Mouse (Mus musculus): ENCODE results near the gene Lepr.

Gene Lepr

DNA sequence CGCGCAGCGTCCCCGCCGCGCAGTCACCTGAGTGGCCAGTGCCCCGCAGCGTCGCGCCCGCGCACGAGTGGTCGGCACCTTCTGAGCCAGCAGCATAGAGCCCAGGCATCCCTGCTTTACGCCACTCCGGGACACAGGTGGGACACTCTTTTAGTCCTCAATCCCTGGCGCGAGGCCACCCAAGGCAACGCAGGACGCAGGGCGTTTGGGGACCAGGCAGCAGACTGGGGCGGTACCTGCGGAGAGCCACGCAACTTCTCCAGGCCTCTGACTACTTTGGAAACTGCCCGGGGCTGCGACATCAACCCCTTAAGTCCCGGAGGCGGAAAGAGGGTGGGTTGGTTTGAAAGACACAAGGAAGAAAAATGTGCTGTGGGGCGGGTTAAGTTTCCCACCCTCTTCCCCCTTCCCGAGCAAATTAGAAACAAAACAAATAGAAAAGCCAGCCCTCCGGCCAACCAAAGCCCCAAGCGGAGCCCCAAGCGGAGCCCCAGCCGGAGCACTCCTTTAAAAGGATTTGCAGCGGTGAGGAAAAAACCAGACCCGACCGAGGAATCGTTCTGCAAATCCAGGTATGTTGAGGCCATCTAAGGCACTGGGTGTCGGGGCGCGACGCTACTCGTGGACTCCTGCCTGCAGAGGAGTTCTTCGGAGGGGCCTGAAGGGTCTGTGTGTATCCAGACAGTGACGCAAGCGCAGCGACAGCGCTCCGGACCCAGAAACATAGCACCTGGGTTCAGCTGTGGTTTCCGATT is at the start of gene Lepr:
TSS of gene Lepr (plus strand) at position 38 of the 755 bp plus-strand sequence.
- DNase-seq = peak; percentile 32

GRCm38 (mm10) chr4:101669161-101669560 is 48.0 kb upstream of the Lepr start:
- DNase-seq = no peak

DNA sequence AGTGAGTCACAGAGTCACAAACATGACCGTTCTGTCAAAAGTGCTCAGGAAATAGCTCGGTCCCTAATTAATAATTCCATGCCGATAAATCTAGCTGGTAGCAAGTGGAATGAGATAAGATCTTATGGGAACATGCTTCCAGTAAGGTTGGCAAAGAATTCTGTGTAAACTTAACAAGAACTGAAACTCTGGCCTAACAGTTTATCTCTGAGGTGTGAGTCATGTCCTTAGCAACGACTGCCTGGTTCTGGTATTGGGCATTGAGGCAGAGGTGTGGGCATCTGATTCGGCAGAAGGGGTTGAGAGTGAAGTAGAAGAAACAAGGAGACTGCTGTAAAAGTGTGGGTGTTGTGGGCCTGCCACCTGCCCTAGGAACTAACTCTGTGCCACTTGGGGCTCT is 47.4 kb upstream of the Lepr start:
- no peak for DNase-seq

DNA sequence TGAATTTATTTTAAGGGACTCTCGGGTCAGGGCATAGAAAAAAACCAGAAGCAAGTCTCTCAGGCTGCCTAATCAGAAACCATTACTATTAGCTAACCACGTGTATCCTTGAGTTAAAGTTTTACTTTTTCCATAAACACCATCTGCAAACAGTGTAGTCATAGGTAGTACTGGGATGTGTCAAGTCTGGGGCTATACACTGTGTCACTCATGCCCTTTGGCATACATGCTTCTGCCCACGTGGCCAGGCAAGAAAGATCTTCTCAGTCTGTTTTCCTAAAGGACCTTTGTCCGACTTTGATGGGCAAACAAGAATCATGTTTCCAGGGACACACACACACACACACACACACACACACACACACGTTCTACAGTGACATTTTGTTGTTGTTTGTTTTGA is 42.4 kb upstream of the Lepr start:
- DNase-seq = no peak

DNA sequence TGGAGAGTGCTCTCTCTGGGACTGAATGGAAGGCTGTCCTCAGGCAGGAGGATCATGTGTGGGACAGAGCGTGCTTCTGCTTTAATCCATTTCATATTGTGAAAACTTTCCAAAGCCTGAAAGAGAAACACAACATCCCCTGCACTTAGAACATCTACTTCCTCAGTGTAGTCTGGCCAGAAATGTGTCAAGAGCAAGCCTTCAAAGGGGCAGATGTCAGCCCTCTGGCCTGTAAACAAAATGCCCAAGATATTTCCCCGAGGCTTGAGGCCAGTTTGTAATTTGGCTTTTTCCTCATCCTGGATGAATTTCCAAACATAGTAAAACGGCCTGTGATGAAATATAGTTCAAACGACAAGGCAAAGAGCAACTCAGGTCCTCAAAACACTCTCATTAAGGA is 41.5 kb upstream of the Lepr start:
- DNase-seq = no peak

DNA sequence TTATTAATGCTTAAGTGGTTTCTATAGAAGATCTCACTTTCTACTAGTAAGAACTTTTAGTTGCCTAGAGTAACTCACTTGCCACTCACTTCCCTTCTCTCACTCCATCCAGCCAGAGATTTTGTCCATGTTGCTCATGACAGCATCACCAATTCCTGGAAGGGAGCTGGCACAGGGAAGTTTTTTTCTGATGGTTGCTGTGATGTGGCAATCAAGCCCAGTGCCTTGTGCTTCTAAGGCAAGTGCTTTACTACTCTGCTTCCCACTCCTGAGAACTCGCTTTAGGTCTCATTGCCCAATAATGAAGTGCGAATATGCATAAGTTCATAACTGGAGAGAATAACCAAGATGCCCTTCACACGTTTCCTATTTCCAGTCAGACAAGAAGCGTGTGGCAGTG is 34.6 kb upstream of the Lepr start:
- DNase-seq = no peak

DNA sequence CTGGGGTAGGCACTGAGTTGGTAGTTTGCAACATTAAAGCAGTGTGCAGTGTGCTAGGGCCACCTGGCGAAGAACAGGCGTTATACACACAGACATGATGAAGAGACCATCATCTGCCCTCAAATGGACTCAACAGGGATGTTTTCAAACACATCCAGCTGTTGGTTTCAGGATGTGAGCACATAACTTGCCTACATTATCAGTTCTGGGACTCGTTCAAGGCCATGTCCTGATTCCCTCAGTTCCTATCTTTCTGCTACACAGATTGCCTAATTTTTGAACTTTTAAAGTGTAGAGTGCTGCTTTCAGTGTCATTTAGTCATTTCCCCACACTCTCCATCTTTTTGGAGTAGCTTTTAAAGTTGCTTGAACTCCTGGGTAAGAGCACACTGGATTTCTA is 34.1 kb upstream of the Lepr start:
- no peak for DNase-seq

- DNase-seq = no peak
Observed at GRCm38 (mm10) chr4:101684821-101685220, 32.4 kb upstream of the Lepr start.

DNA sequence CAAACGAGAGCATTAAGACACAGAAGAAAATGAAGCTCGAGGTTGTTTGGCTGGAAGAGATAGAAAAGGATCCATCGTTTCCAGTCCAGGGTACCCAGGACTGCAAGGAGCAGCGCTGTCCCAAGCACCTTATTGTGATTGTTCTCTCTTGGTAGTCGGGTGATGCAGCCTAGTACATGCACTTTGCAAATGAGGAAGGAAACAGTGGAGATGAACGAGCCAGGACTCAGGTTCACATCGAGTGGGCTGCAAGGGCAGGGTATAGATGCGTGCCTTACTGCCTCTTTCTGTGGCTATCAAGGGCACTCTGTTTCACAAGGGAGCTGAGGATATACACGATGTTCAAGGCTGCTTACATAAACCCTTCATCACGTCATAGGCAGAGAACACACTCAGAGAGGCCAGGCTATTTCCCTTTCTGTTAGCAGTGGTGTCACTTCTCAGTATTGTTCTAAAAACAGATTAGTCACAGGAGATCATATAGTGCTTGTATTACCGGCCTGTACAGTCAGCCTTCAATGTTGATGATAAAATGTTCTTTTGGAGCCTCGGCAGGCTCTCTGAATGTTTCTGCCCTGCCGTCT is 30.9 kb upstream of the Lepr start:
- DNase-seq = no peak

GRCm38 (mm10) chr4:101689241-101689640 is 28.0 kb upstream of the Lepr start:
- DNase-seq = no peak

GRCm38 (mm10) chr4:101689645-101690044 is 27.6 kb upstream of the Lepr start:
- DNase-seq = no peak

GRCm38 (mm10) chr4:101692892-101693291 is 24.3 kb upstream of the Lepr start:
- DNase-seq = no peak

DNA sequence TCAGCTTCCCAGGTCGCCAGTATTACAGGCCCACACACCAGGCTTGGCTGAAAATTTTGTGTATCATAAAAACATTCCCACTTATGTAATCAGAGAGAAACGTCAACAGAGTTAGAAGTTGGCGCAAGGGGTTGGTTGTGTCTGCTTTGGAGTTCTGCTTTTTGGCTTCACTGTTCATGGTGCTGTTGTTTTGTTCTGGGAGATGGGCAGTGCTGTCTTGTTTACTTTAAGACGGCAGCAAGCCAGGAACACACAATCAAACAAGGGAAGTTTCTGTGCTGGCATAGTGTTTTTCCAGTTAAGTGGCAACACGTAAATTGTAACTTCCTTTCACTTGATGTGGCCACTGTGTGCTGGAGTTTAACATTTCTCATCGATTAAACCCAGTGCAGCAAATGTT is 22.7 kb upstream of the Lepr start:
- no peak for DNase-seq

GRCm38 (mm10) chr4:101697236-101697635 is 20.0 kb upstream of the Lepr start:
- DNase-seq = no peak

DNA sequence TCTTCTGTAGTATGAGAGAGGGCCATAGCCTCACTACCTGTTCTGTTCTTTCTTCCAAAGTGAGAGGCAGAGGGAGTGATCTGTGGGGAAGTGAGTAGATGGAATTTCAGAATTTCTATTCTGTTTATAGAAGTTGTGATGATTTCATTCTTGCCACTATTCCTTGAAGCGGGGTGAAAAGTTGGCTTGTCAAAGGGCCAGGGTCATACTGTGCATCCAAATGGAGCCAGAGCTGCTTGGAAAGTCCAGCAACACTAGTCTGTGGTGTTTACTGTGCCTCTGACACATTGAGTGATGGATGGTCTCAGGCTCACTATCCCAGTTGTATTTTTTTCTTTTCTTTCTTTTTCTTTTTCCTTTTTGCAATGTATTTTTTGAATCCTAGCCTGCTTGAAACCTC is 17.8 kb upstream of the Lepr start:
- DNase-seq = no peak

DNA sequence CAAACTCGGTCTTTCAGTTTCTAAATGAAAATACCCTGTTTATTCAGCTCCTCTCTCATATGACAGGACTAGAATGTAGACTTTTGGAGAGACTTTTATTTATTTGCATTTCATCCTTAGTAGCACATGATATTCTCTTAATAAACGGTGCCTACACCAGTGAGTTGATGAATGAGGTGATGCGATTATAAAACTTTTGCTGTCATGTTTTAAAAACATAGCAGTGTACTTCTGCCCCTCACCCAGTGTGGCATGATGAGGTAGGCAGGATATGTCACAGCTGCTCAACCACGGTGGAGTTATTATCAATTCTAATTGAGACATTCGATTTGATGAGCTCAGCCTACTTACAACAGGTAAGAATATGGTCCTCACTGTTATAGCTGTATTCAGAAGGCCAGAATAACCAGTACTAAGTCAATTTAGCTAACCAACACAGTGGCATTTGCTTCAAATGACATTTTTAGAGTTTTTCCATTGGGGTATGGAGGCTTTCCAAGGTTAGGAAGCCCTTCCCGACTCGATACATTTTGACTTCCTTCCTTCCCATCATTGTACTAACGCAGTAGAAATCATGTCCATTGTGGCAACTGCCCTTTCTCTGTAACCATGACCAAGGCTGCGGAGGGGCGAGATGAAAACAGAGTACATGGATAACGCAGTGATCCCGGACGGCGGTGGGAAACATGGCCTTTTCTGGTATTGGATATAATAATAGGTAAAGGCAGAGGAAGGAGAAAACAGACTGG is 16.1 kb upstream of the Lepr start:
- no peak for DNase-seq

- DNase-seq = no peak
Observed at GRCm38 (mm10) chr4:101705325-101705724, 11.9 kb upstream of the Lepr start.

DNA sequence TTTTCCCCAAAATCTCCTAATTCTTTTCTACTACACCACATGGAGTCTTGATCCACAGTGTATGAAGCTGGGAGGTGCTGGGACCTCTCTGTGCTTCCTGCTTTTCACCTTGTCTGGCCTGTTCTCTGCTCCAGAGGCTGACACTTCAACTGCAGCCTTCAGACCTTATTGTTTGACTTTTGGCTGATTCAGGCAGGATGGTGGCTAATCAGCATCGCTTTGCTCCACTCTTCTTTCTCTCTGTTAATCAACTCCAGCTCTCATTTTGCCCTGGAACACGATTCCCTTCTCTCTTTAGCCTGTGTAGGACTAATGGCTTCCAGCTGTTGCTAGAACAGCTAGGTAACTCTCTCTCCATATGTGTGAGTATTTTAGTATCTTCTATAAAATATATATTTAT is 10.0 kb upstream of the Lepr start:
- no peak for DNase-seq

GRCm38 (mm10) chr4:101707953-101708352 is 9.3 kb upstream of the Lepr start:
- DNase-seq = no peak

DNA sequence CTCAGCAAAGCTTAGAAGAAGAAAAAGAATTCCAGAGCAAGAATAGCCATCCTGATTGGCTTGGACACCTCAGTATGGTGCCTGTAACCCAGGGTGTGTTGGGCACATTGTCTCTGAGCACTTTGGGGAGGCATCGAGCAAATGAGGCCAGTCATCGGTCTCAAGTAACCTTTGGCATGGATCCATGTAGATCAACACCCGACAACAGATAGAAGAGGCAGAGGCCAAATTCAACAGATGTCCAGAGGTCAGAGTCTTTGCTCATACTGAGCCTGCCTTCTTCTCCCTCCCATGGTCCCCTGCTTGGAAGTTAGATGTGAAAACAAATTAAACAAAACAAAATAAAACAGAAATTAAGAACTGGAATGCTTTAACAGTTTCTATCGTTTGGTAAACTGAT is 6.8 kb upstream of the Lepr start:
- DNase-seq = no peak

GRCm38 (mm10) chr4:101711100-101711499 is 6.1 kb upstream of the Lepr start:
- no peak for DNase-seq

GRCm38 (mm10) chr4:101712563-101712962 is 4.6 kb upstream of the Lepr start:
- no peak for DNase-seq

DNA sequence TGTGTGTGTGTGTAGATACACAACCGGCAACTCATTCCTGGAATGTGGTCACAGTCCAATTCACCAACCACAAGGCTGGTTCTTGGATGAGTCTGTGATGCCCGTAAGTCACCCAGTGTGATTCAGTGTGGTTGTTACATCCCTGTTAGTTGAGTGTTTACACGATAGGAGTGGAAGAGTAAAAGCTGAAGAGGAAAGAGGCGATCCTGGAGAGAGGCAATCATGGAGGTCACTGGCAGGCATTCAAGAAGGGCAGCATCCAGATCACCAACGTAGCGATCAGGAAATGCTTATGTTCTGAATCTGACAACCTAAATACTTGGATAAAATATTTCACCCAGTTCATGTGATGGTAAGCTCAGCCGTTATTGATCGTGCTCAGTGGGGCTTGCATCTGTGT is 1.9 kb upstream of the Lepr start:
- DNase-seq = no peak

GRCm38 (mm10) chr4:101715805-101716204 is 1.4 kb upstream of the Lepr start:
- no peak for DNase-seq

Data from retina, postnatal 1 day (tissue).